Mouse (Mus musculus): ENCODE measurements around the gene Spint5. TPM values are rescaled to one million over a fixed set of nuclear protein-coding genes. Genes with fewer than 3 reads are reported as not detected.

The Spint5 gene
- not detected for total RNA-seq (2023)

GRCm38 (mm10) chr2:164715005-164715404, at the start of gene Spint5:
Gene Spint5, plus strand, starts transcription at chr2:164715305.

DNA sequence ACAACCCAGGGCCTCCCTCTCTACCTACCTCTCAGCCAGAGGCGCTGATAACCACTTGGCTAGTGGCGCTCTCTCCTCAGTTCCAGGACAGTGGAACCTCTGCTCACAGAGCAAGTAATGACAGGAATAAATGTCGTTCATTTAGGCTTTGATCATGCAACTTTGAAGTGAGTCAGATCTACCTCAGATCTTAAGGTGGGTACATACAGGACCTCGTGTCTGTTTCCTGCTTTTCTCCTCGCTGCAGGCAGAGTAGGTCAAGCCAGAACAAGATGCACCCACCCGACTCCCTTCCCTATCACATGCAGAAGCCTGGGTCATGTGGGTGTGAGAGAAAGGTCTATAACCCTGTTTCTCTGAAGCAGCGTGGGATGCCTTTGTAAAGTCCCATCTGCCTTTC, 41.1 kb upstream of the Spint5 start, which contains the start of gene Wfdc11:
Wfdc11 (minus strand) TSS at position 101 of the 400 bp plus-strand sequence.

GRCm38 (mm10) chr2:164684807-164685206, 30.3 kb upstream of the Spint5 start, which contains the start of gene Wfdc13:
Gene Wfdc13, plus strand, starts transcription at chr2:164685107.

DNA sequence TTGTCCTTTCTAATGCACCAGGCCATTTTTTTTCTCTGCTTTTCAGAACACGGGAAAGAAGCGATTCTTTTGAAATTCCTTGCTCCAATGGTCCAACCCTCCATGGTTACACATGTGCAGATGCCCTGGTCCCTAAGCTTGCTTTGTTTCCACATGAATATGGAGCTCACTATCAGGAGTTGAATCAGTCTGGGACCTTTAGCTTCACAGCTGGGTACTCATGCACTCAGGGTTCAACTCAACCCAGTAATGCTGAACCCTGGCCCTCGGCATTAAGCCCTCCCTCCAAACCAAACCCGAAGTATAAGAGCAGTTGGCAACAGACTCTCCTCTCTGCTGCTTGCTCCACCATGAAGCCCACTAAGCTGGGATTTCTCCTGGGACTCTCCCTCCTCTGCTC, 16.9 kb upstream of the Spint5 start, which contains the start of gene Spint4:
Spint4 (plus strand) TSS at position 301 of the 400 bp plus-strand sequence.

DNA sequence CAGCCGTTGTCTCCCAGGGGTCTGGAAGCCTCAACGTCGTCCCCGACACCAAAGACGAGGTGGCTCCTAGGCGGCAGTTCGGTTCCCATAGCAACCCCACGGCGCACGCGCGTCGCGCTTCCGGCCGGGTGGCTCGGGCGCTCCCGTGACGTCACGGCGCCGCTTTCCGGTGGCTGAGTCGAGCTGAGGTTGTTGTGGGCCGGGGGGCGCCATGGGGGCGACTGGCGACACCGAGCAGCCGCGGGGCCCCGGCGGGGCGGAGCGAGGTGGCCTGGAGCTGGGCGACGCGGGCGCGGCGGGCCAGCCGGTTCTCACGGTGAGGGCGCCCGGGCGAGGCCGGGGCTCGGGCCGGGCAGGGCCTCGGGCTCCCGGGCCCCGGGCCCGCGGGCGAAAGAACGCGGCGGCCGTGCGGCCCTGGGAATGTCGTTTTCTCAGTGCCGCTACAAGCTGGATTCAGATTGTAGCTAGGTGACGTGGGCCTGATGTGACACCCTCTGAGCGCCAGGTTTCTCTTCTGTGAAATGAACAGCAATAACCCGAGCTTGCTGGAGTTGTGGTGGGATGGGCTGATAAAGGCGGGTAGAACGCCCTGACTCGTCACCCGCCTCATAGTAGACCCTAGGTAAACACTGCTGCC, 30.9 kb downstream of the Spint5 start, which contains the start of the genes Wfdc3 and Dnttip1:
Wfdc3 (minus strand) TSS at position 89 of the 637 bp plus-strand sequence.
Dnttip1 (plus strand) TSS at position 141 of the 637 bp plus-strand sequence.

Other genes starting within 250 kb of the Spint5 start
- gene Trp53tg5, start 241.6 kb upstream of the Spint5 start, total RNA-seq (2023) = not detected
- gene Dbndd2, start 229.2 kb upstream of the Spint5 start, total RNA-seq (2023) = 1 to 10 TPM; 6.5 to 9.3 TPM
- 10 to 100 TPM; 72.9 to 79.0 TPM for gene Pigt, start 217.8 kb upstream of the Spint5 start, total RNA-seq (2023)
- gene Wfdc2, start 152.9 kb upstream of the Spint5 start, total RNA-seq (2023) = not detected
- not detected for gene Spint3, start 141.8 kb upstream of the Spint5 start, total RNA-seq (2023)
- gene Wfdc6a, start 129.9 kb upstream of the Spint5 start, total RNA-seq (2023) = not detected
- not detected for gene Eppin, start 121.7 kb upstream of the Spint5 start, total RNA-seq (2023)
- not detected for gene Wfdc6b, start 101.8 kb upstream of the Spint5 start, total RNA-seq (2023)
- gene Wfdc8, start 101.7 kb upstream of the Spint5 start, total RNA-seq (2023) = not detected
- not detected for gene Wfdc16, start 76.5 kb upstream of the Spint5 start, total RNA-seq (2023)
- not detected for gene Wfdc10, start 59.3 kb upstream of the Spint5 start, total RNA-seq (2023)
- not detected for gene Wfdc9, start 58.7 kb upstream of the Spint5 start, total RNA-seq (2023)
- gene Wfdc11, start 41.2 kb upstream of the Spint5 start, total RNA-seq (2023) = not detected
- not detected for gene Wfdc13, start 30.2 kb upstream of the Spint5 start, total RNA-seq (2023)
- not detected for gene Spint4, start 16.8 kb upstream of the Spint5 start, total RNA-seq (2023)
- gene Wfdc3, start 30.6 kb downstream of the Spint5 start, total RNA-seq (2023) = not detected
- gene Dnttip1, start 30.7 kb downstream of the Spint5 start, total RNA-seq (2023) = 10 to 100 TPM; 46.5 to 47.0 TPM
- 1 to 10 TPM; 2.4 to 2.7 TPM for gene Ube2c, start 54.6 kb downstream of the Spint5 start, total RNA-seq (2023)
- not detected for gene Tnnc2, start 64.7 kb downstream of the Spint5 start, total RNA-seq (2023)
- gene Snx21, start 70.5 kb downstream of the Spint5 start, total RNA-seq (2023) = 1 to 10 TPM in 1 of 2 experiments, under 1 TPM in 1; 0.50 to 1.5 TPM
- gene Acot8, start 89.6 kb downstream of the Spint5 start, total RNA-seq (2023) = 10 to 100 TPM; 57.1 to 64.3 TPM
- 1 to 10 TPM; 3.7 to 6.0 TPM for gene Zswim3, start 89.8 kb downstream of the Spint5 start, total RNA-seq (2023)
- 10 to 100 TPM in 1 of 2 experiments, 1 to 10 TPM in 1; 7.7 to 12.2 TPM for gene Zswim1, start 107.4 kb downstream of the Spint5 start, total RNA-seq (2023)
- 1 to 10 TPM in 1 of 2 experiments, not detected in 1; 1.9 TPM for gene Spata25, start 113.2 kb downstream of the Spint5 start, total RNA-seq (2023)
- 100 to 1,000 TPM; 217 to 222 TPM for gene Ctsa, start 117.6 kb downstream of the Spint5 start, total RNA-seq (2023)
- gene Neurl2, start 118.2 kb downstream of the Spint5 start, total RNA-seq (2023) = 1 to 10 TPM; 7.0 to 7.9 TPM
- 1 to 10 TPM; 8.2 to 10.0 TPM for gene Pltp, start 142.4 kb downstream of the Spint5 start, total RNA-seq (2023)
- gene Pcif1, start 164.0 kb downstream of the Spint5 start, total RNA-seq (2023) = 100 to 1,000 TPM in 1 of 2 experiments, 10 to 100 TPM in 1; 93.2 to 104 TPM
- gene Zfp335, start 196.5 kb downstream of the Spint5 start, total RNA-seq (2023) = 10 to 100 TPM; 60.9 to 65.7 TPM
- gene Mmp9, start 225.5 kb downstream of the Spint5 start, total RNA-seq (2023) = 1 to 10 TPM in 1 of 2 experiments, not detected in 1; 1.1 TPM
- 1 to 10 TPM; 2.1 to 3.4 TPM for gene Slc12a5, start 245.5 kb downstream of the Spint5 start, total RNA-seq (2023)